Mouse (Mus musculus) heart, postnatal 0 days (tissue): ENCODE measurements around the gene Atp6v1e2. TPM values are rescaled to one million over a fixed set of nuclear protein-coding genes. Genes with fewer than 3 reads are reported as not detected.

Experiments
- ATAC-seq: fragments of 200-750 bp; cut with Nextera tagmentation; 2 replicates; pipeline ENCODE4 v1.8.0; 2017; ENCODE audit warnings: low read depth, moderate number of reproducible peaks, moderate library complexity; ENCODE audit not compliant: insufficient read depth
- DNase-seq: peaks from one replicate; pipeline ENCODE4 v3.0.0-alpha.2; 2016; ENCODE audit warnings: low spot score
- H3K27ac ChIP-seq: fragments of 300-500 bp; sonication (generic); 2 replicates; pipeline ENCODE4 v1.5.1; 2014; ENCODE audit warnings: low read depth, mild to moderate bottlenecking
- H3K27me3 ChIP-seq: fragments of 300-500 bp; sonication (generic); 2 replicates; pipeline ENCODE4 v1.6.1; 2014; ENCODE audit warnings: low read length, mixed read lengths; ENCODE audit not compliant: control insufficient read depth, insufficient read depth
- H3K36me3 ChIP-seq: fragments of 300-500 bp; sonication (generic); replicated peaks from 2 replicates; pipeline ENCODE4 v1.6.1; 2014; ENCODE audit warnings: low read length, mixed read lengths; ENCODE audit not compliant: control insufficient read depth, insufficient read depth
- H3K4me1 ChIP-seq: fragments of 300-500 bp; sonication (generic); 2 replicates; pipeline ENCODE4 v1.6.1; 2014; ENCODE audit warnings: antibody characterized with exemption; ENCODE audit not compliant: control insufficient read depth, insufficient read depth
- H3K4me2 ChIP-seq: fragments of 300-500 bp; sonication (generic); 2 replicates; pipeline ENCODE4 v1.6.1; 2014; ENCODE audit warnings: low read depth, mild to moderate bottlenecking, low read length, moderate library complexity
- H3K4me3 ChIP-seq: fragments of 300-500 bp; sonication (generic); 2 replicates; pipeline ENCODE4 v1.5.1; 2014; ENCODE audit warnings: low read depth, low read length
- H3K9ac ChIP-seq: fragments of 300-500 bp; sonication (generic); replicated peaks from 2 replicates; pipeline ENCODE4 v1.6.1; 2014; ENCODE audit warnings: low read depth, low read length, mixed read lengths
- H3K9me3 ChIP-seq: fragments of 300-500 bp; sonication (generic); replicated peaks from 2 replicates; pipeline ENCODE4 v1.6.1; 2016; ENCODE audit warnings: low read length; ENCODE audit not compliant: control insufficient read depth
- CTCF ChIP-seq: IDR thresholded peaks from 2 replicates; pipeline ENCODE4 v1.5.1; 2016; ENCODE audit warnings: antibody characterized with exemption, control low read depth, low read depth
- EP300 ChIP-seq: IDR thresholded peaks from 2 replicates; pipeline ENCODE4 v1.6.1; 2016; ENCODE audit warnings: antibody characterized with exemption, low read depth
- WGBS: fragments of 180-500 bp; shearing (Covaris S2); extraction: QIAGEN DNeasy Blood & Tissue Kit; methylation state at CpG from one replicate; pipeline ENCODE4 v1.1.7; 2014; 5-methylcytosine and 5-hydroxymethylcytosine counted together
- polyA plus RNA-seq: library from polyadenylated mRNA; unstranded; fragments of >200 nt; fragmentation: Nextera tagmentation; extraction: Ambion mirVana; gene quantifications from 2 replicates; pipeline ENCODE4 v1.2.1, GENCODE M21; 2015
- total RNA-seq: library from RNA; depleted of rRNA; stranded (reverse); fragments of >200 nt; gene quantifications from 2 replicates; pipeline ENCODE4 v1.2.3, GENCODE M21; 2014; ENCODE audit warnings: low replicate concordance

Gene Atp6v1e2
- total and polyA plus RNA-seq, 2 experiments from 2014 or later: not detected

DNA sequence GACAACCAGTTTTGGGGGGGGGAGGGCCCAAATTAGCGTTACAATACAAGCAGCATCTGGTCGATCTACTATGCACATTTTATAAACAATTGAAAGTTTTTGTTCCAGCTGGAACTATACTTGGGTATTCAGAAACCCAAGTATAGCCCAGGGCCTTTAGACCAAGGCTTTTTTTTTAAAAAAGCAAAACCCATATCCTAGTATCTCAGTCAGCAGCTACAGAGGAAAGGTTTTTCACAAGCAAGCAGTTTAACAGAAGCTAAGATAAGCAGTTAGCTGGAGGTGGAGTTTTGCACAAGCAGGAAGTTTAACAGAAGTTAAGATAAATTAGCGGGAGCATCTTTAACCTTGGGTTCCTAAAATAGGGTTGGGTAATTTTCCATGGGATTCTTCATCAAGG, 20.9 kb downstream of the Atp6v1e2 start:
- Histone ChIP-seq H3K4me3 (no peak overlapping the region), H3K4me2 (no peak overlapping the region), H3K9ac (no peak overlapping the region), H3K9me3 (0 out of 2 replicates have a peak, but pooled peaks cover 8% of the 10 kb centered on the region), H3K27ac (no peak overlapping the region), H3K4me1 (no peaks in the 10 kb centered on the region), H3K27me3 (no peaks in the 10 kb centered on the region), H3K36me3 (no peaks in the 10 kb centered on the region)
- 76% methylated on average over 3 of the region's 3 CpGs for WGBS
- ATAC-seq (no peak), DNase-seq (no peak)
- TF ChIP-seq EP300 (no peak), CTCF (no peak)

DNA sequence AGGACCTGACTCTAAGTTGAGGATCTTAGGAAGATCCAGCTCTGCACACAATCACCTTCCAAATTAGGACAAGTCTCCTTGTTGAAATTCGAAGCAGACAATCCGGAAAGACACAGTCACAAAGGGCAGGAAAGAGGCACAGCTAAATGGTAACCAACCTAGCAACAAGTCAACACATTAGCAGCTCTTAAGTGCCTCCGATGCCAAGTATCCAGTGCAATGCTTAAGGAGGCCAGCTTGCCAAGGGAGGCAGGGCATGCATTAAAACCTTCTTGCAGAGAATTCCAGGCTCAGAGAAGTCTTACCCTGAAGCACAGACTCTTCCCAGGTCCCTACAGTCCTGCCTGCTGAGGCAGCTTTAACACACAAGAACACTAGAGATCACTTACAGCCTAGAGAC, 23.0 kb downstream of the Atp6v1e2 start:
- Histone ChIP-seq H3K27ac (no peak overlapping the region), H3K4me1 (no peaks in the 10 kb centered on the region), H3K27me3 (no peaks in the 10 kb centered on the region), H3K9me3 (0 out of 2 replicates have a peak, but pooled peaks cover 8% of the 10 kb centered on the region), H3K36me3 (no peaks in the 10 kb centered on the region), H3K4me3 (no peak overlapping the region), H3K9ac (no peak overlapping the region), H3K4me2 (no peak overlapping the region)
- WGBS: 29% methylated on average over 3 of the region's 3 CpGs
- ATAC-seq (no peak), DNase-seq (no peak)
- no peak for TF ChIP-seq EP300
- TF ChIP-seq CTCF: no peak

DNA sequence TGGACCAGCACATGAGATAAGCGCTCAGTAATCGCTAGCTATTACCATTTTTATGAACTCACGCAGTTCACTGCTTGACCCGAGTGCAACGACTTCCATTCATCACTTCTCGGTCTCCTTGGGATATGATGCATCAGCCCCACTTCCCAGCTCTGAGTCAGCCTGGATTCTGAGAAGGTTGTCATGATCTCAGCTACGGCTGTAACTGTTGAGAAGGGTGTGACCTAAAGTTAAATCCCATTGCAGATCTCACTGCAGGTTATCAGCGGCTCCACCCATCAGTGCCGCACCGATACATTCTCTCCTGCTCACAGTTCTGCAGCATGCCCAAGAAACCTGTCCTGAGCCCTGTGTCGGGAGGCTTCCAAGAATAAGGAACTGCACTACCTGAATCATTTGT, 28.0 kb downstream of the Atp6v1e2 start:
- Histone ChIP-seq H3K4me1 (no peaks in the 10 kb centered on the region), H3K36me3 (no peaks in the 10 kb centered on the region), H3K9ac (no peak overlapping the region), H3K27ac (no peak overlapping the region), H3K27me3 (no peaks in the 10 kb centered on the region), H3K4me3 (no peak overlapping the region), H3K4me2 (no peak overlapping the region), H3K9me3 (no peaks in the 10 kb centered on the region)
- 62% methylated on average over 11 of the region's 11 CpGs for WGBS
- no peak for DNase-seq
- no peak for TF ChIP-seq EP300
- TF ChIP-seq CTCF: no peak
- no peak for ATAC-seq

DNA sequence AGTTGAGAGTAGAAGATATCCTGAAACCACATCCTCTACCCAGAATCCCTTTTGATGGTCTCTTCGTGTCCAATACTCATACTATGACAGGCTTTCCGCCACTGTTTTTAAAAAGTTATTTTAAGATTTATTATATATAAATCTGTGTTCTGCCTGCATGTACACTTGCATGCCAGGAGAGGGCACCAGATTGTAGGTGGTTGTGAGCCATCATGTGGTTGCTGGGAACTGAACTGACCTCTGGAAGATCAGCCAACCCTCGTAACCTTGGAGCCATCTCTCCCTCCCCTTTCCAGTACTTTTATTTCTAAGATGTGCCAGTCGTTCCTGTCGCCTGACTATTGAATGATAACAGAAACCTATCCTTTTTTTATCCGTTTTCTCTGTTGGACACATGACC, 28.9 kb downstream of the Atp6v1e2 start:
- DNase-seq (no peak), ATAC-seq (no peak; the same call in 1 of the 2 replicates)
- H3K4me1 ChIP-seq: no peaks in the 10 kb centered on the region
- H3K4me3 ChIP-seq: no peak overlapping the region
- H3K36me3 ChIP-seq: no peaks in the 10 kb centered on the region
- WGBS: 65% methylated on average over 6 of the region's 6 CpGs
- H3K27me3 ChIP-seq: no peaks in the 10 kb centered on the region
- H3K9me3 ChIP-seq: no peaks in the 10 kb centered on the region
- no peak overlapping the region for H3K27ac ChIP-seq
- H3K9ac ChIP-seq: no peak overlapping the region
- no peak overlapping the region for H3K4me2 ChIP-seq
- TF ChIP-seq CTCF (peak; percentile 66), EP300 (no peak)

DNA sequence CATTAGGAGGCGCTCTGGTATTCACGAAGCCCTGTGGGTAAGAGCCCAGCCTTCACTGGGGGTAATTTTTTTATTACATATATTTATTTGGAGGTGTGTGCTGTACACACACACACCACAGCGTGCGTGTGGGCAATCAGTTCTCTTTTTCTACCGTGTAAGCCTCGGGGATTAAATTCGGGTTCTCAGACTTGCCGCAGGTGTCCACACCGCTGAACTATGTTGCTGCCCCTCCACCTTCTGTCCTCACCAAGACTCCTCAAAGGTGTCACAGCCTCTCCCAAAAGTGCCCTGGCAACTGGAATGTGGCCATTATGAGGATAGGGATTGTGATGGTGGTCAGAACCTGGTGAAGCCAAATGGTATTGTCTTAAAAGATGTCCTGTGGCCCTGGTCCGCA, 30.6 kb downstream of the Atp6v1e2 start, which contains the start of gene Tmem247:
Gene Tmem247, plus strand, starts transcription at position 301 of the 400 bp plus-strand sequence.
- no peak for DNase-seq
- WGBS: 84% methylated on average over 10 of the region's 10 CpGs
- TF ChIP-seq CTCF (no peak), EP300 (no peak)

DNA sequence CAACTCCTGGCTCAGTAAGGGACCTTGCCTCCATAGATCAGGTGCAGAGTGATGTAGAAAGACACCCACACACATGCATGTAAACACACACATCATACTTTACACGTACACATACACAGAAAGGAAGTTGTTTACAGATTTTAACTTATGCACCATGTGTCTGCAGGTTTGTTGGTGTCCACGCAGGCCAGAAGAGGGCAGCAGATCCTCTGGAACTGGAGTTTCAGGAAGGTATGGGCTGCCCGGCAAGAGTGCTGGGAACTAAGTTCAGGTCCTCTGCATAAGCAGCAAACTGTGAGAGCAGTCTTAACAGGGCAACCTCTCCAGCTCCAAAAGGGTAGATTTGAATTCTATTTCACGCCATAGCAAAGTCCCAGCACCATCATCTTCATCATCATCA, 32.2 kb downstream of the Atp6v1e2 start:
- Histone ChIP-seq H3K36me3 (no peaks in the 10 kb centered on the region), H3K4me1 (no peaks in the 10 kb centered on the region), H3K27me3 (no peaks in the 10 kb centered on the region), H3K27ac (no peak overlapping the region), H3K4me2 (no peak overlapping the region), H3K4me3 (no peak overlapping the region), H3K9ac (no peak overlapping the region), H3K9me3 (no peaks in the 10 kb centered on the region)
- DNase-seq (no peak), ATAC-seq (no peak)
- no peak; the same call in 1 of the 2 replicates for TF ChIP-seq CTCF
- TF ChIP-seq EP300: no peak
- 74% methylated on average over 4 of the region's 4 CpGs for WGBS

More for the DNA sequence above, 30.6 kb downstream of the Atp6v1e2 start, which contains the start of gene Tmem247:
- no peak for ATAC-seq
- Histone ChIP-seq H3K9me3 (no peaks in the 10 kb centered on the region), H3K27me3 (no peaks in the 10 kb centered on the region), H3K4me3 (no peak within 1 kb of the TSS), H3K27ac (no peak within 1 kb of the TSS), H3K4me1 (no peaks in the 10 kb centered on the region), H3K36me3 (no peaks in the 10 kb centered on the region), H3K9ac (no peak within 1 kb of the TSS), H3K4me2 (no peak within 1 kb of the TSS)
